Comparison of ENCODE assay signal across 30 mouse cellular contexts in genomic region chr17:27578487-27578886, GRCm38 (mm10). TPM values are rescaled to one million over a fixed set of nuclear protein-coding genes. Genes with fewer than 3 reads are reported as not detected.
DNase-seq lines count a peak whose midpoint lies in the region; ATAC-seq and TF ChIP-seq lines count a peak whose summit lies in the region.
"Had no signal": no experiment of that assay in that cellular context is flagged by ENCODE, and none has a peak within 500 bp of the region (broad histone marks: within the 10 kb centered on the region; RNA-seq: fewer than 3 reads in every experiment).

No protein-coding gene starts in this region.

- no peak overlapping the region for H3K9ac ChIP-seq in forebrain, embryonic 15.5 days (replicated peaks)
- no peak overlapping the region for H3K9ac ChIP-seq in forebrain, embryonic 12.5 days
- H3K9ac ChIP-seq in hindbrain, embryonic 16.5 days (ENCODE audit: low read depth, low read length), result no peak overlapping the region
- no peak overlapping the region for H3K9ac ChIP-seq in hindbrain, embryonic 11.5 days (ENCODE audit: low read depth, low read length)
- H3K9ac ChIP-seq: heart, embryonic 13.5 days; hindbrain, embryonic 12.5 days; limb, embryonic 13.5 days; liver, embryonic 13.5 days; lung, embryonic 14.5 days had no signal

- H3K36me3 ChIP-seq in forebrain, embryonic 15.5 days, result peaks cover 56% of the 10 kb centered on the region
- H3K36me3 ChIP-seq in forebrain, embryonic 12.5 days (replicated peaks), result peaks cover 91% of the 10 kb centered on the region
- peaks cover 42% of the 10 kb centered on the region for H3K36me3 ChIP-seq in hindbrain, embryonic 16.5 days (ENCODE audit: control insufficient read depth, insufficient read depth, low read length)
- H3K36me3 ChIP-seq in hindbrain, embryonic 11.5 days (ENCODE audit: control insufficient read depth, insufficient read depth, low read length), result peaks cover 9% of the 10 kb centered on the region

- DNase-seq in hindbrain, embryonic 11.5 days (ENCODE audit: low spot score), result no peak
- DNase-seq in left cerebral cortex, postnatal 4 days, result peak; percentile 59
- DNase-seq in left cerebral cortex, adult 9 months (ENCODE audit: low spot score in 2 of 2), result no peak
- DNase-seq: adrenal gland, postnatal 36 days; B cell, adult 2 months; cerebellum, adult 11 months; heart, postnatal 14 days; liver, embryonic 13.5 days; lung, embryonic 14.5 days; right cerebral cortex, postnatal 14 days; thymus, adult 2 months had no signal

- intact Hi-C loops in left cerebral cortex, postnatal 4 days (cut with DNase I), result no loop called here

- H3K4me3 ChIP-seq in forebrain, embryonic 15.5 days, result no peak overlapping the region
- H3K4me3 ChIP-seq in forebrain, embryonic 12.5 days (replicated peaks), result no peak overlapping the region
- no peak overlapping the region for H3K4me3 ChIP-seq in hindbrain, embryonic 16.5 days (ENCODE audit: low read length)
- H3K4me3 ChIP-seq in hindbrain, embryonic 11.5 days (ENCODE audit: low read depth, low read length), result no peak overlapping the region
- no peak overlapping the region for H3K4me3 ChIP-seq in olfactory bulb, adult 2 months (ENCODE audit: insufficient read depth, low read depth, low read length)
- H3K4me3 ChIP-seq: heart, embryonic 13.5 days; hindbrain, embryonic 12.5 days; limb, embryonic 13.5 days; liver, embryonic 13.5 days had no signal

- no peaks in the 10 kb centered on the region for H3K27me3 ChIP-seq in forebrain, embryonic 15.5 days
- H3K27me3 ChIP-seq in forebrain, embryonic 12.5 days, result no peaks in the 10 kb centered on the region
- no peaks in the 10 kb centered on the region for H3K27me3 ChIP-seq in hindbrain, embryonic 16.5 days (replicated peaks; ENCODE audit: control insufficient read depth, insufficient read depth, low read length)
- no peaks in the 10 kb centered on the region for H3K27me3 ChIP-seq in hindbrain, embryonic 11.5 days (ENCODE audit: control insufficient read depth, insufficient read depth, low read length)
- H3K27me3 ChIP-seq: CH12.LX; heart, embryonic 13.5 days; hindbrain, embryonic 12.5 days; limb, embryonic 13.5 days; liver, embryonic 13.5 days; Patski had no signal

- peak overlapping the region; percentile 63; the same call in 1 of the 2 replicates for H3K27ac ChIP-seq in forebrain, embryonic 15.5 days (replicated peaks)
- H3K27ac ChIP-seq in forebrain, embryonic 12.5 days, result no peak overlapping the region
- H3K27ac ChIP-seq in hindbrain, embryonic 16.5 days (ENCODE audit: low read depth, low read length), result peak overlapping the region; percentile 40
- no peak overlapping the region for H3K27ac ChIP-seq in hindbrain, embryonic 11.5 days (ENCODE audit: low read depth, low read length)
- peak overlapping the region; percentile 41; the same call in 1 of the 2 replicates for H3K27ac ChIP-seq in olfactory bulb, adult 2 months (ENCODE audit: insufficient read depth, low read depth, low read length)
- H3K27ac ChIP-seq: heart, embryonic 13.5 days; hindbrain, embryonic 12.5 days; limb, embryonic 13.5 days; liver, embryonic 13.5 days; stomach, postnatal 0 days had no signal

- no peak overlapping the region for H3K4me2 ChIP-seq in forebrain, embryonic 15.5 days (replicated peaks)
- H3K4me2 ChIP-seq in forebrain, embryonic 12.5 days, result no peak overlapping the region
- no peak overlapping the region for H3K4me2 ChIP-seq in hindbrain, embryonic 16.5 days (ENCODE audit: low read length)
- H3K4me2 ChIP-seq in hindbrain, embryonic 11.5 days (replicated peaks; ENCODE audit: low read depth, low read length), result no peak overlapping the region
- H3K4me2 ChIP-seq: heart, embryonic 13.5 days; hindbrain, embryonic 12.5 days; limb, embryonic 13.5 days; liver, embryonic 13.5 days; lung, embryonic 14.5 days had no signal

- no peak for TF ChIP-seq POLR2A in olfactory bulb, adult 2 months (IDR thresholded peaks at IDR 0.05; ENCODE audit: insufficient read depth, low read depth, low read length)

- WGBS in forebrain, embryonic 15.5 days, result 81% methylated on average over 10 of the region's 10 CpGs
- 92% methylated on average over 10 of the region's 10 CpGs for WGBS in forebrain, embryonic 12.5 days
- WGBS in hindbrain, embryonic 16.5 days, result 82% methylated on average over 10 of the region's 10 CpGs
- WGBS in hindbrain, embryonic 11.5 days, result 95% methylated on average over 10 of the region's 10 CpGs
- WGBS in olfactory bulb, adult 2 months, result 74% methylated on average over 10 of the region's 10 CpGs

- no peaks in the 10 kb centered on the region for H3K9me3 ChIP-seq in forebrain, embryonic 15.5 days
- no peaks in the 10 kb centered on the region for H3K9me3 ChIP-seq in forebrain, embryonic 12.5 days
- H3K9me3 ChIP-seq in hindbrain, embryonic 16.5 days (ENCODE audit: control insufficient read depth, low read length), result no peaks in the 10 kb centered on the region
- no peaks in the 10 kb centered on the region for H3K9me3 ChIP-seq in hindbrain, embryonic 11.5 days (ENCODE audit: control insufficient read depth, low read length)
- H3K9me3 ChIP-seq: G1E; heart, embryonic 13.5 days; hindbrain, embryonic 12.5 days; limb, embryonic 13.5 days; liver, embryonic 13.5 days had no signal

- TF ChIP-seq CTCF in olfactory bulb, adult 2 months (IDR thresholded peaks at IDR 0.05; ENCODE audit: insufficient read depth, low read depth, low read length), result no peak

- peaks cover 14% of the 10 kb centered on the region for H3K4me1 ChIP-seq in forebrain, embryonic 15.5 days
- no peaks in the 10 kb centered on the region for H3K4me1 ChIP-seq in forebrain, embryonic 12.5 days
- H3K4me1 ChIP-seq in hindbrain, embryonic 16.5 days (ENCODE audit: control insufficient read depth, insufficient read depth, low read depth, low read length), result peaks cover 2% of the 10 kb centered on the region; the same call in 1 of the 2 replicates
- no peaks in the 10 kb centered on the region for H3K4me1 ChIP-seq in hindbrain, embryonic 11.5 days (replicated peaks; ENCODE audit: control insufficient read depth, insufficient read depth, low read length)
- peaks cover 36% of the 10 kb centered on the region for H3K4me1 ChIP-seq in olfactory bulb, adult 2 months (ENCODE audit: control insufficient read depth, insufficient read depth, low read length)
- H3K4me1 ChIP-seq: hindbrain, embryonic 12.5 days had no signal

- ATAC-seq in forebrain, embryonic 15.5 days (replicated peaks), result no peak
- ATAC-seq in forebrain, embryonic 12.5 days (ENCODE audit: low FRiP score), result no peak
- peak; percentile 32; the same call in 1 of the 2 replicates for ATAC-seq in hindbrain, embryonic 16.5 days
- no peak for ATAC-seq in hindbrain, embryonic 11.5 days (ENCODE audit: low FRiP score)
- ATAC-seq: intestine, embryonic 16.5 days; Patski had no signal

RNA-seq across cellular contexts. Expression of gene AI413582, which starts 12.9 kb away (rescaled TPM):
- 34.8 and 37.4 TPM in 2 replicates for polyA plus RNA-seq in forebrain, embryonic 15.5 days (2015; fragmentation: Nextera tagmentation; extraction: Ambion mirVana)
- polyA plus RNA-seq in forebrain, embryonic 12.5 days (2016; fragmentation: Nextera tagmentation; extraction: Ambion mirVana), result 14.0 and 16.6 TPM in 2 replicates
- polyA plus RNA-seq in hindbrain, embryonic 16.5 days (2015; fragmentation: Nextera tagmentation; extraction: Ambion mirVana), result 77.2 and 83.3 TPM in 2 replicates
- polyA plus RNA-seq in hindbrain, embryonic 11.5 days (2014; fragmentation: Nextera tagmentation; extraction: Ambion mirVana), result 17.1 and 19.0 TPM in 2 replicates
- 10 to 100 TPM; 61.2 to 61.6 TPM for total RNA-seq in left cerebral cortex, postnatal 4 days (2021)
- polyA plus RNA-seq in olfactory bulb, adult 2 months (2012; ENCODE audit: insufficient read depth, insufficient read length, low replicate concordance, missing spikeins), result not detected in 2 replicates

RNA-seq across cellular contexts. Expression of gene Hmga1, which starts 22.2 kb away (rescaled TPM):
- polyA plus RNA-seq in forebrain, embryonic 15.5 days (2015; fragmentation: Nextera tagmentation; extraction: Ambion mirVana), result 106 and 121 TPM in 2 replicates
- polyA plus RNA-seq in forebrain, embryonic 12.5 days (2016; fragmentation: Nextera tagmentation; extraction: Ambion mirVana), result 214 and 228 TPM in 2 replicates
- polyA plus RNA-seq in hindbrain, embryonic 16.5 days (2015; fragmentation: Nextera tagmentation; extraction: Ambion mirVana), result 144 and 155 TPM in 2 replicates
- 305 and 319 TPM in 2 replicates for polyA plus RNA-seq in hindbrain, embryonic 11.5 days (2014; fragmentation: Nextera tagmentation; extraction: Ambion mirVana)
- total RNA-seq in left cerebral cortex, postnatal 4 days (2021), result 10 to 100 TPM; 43.6 to 45.5 TPM
- polyA plus RNA-seq in olfactory bulb, adult 2 months (2012; ENCODE audit: insufficient read depth, insufficient read length, low replicate concordance, missing spikeins), result not detected in 2 replicates

RNA-seq across cellular contexts. Expression of gene Nudt3, which starts 44.8 kb away (rescaled TPM):
- 273 and 295 TPM in 2 replicates for polyA plus RNA-seq in forebrain, embryonic 15.5 days (2015; fragmentation: Nextera tagmentation; extraction: Ambion mirVana)
- polyA plus RNA-seq in forebrain, embryonic 12.5 days (2016; fragmentation: Nextera tagmentation; extraction: Ambion mirVana), result 170 and 178 TPM in 2 replicates
- 253 and 269 TPM in 2 replicates for polyA plus RNA-seq in hindbrain, embryonic 16.5 days (2015; fragmentation: Nextera tagmentation; extraction: Ambion mirVana)
- 53.3 and 61.2 TPM in 2 replicates for polyA plus RNA-seq in hindbrain, embryonic 11.5 days (2014; fragmentation: Nextera tagmentation; extraction: Ambion mirVana)
- 100 to 1,000 TPM; 506 to 527 TPM for total RNA-seq in left cerebral cortex, postnatal 4 days (2021)
- 554 TPM in 1 of 2 replicates, not detected in the other for polyA plus RNA-seq in olfactory bulb, adult 2 months (2012; ENCODE audit: insufficient read depth, insufficient read length, low replicate concordance, missing spikeins)

RNA-seq across cellular contexts. Expression of gene RPS10-NUDT3, which starts 56.5 kb away (rescaled TPM):
- not detected in 2 replicates for polyA plus RNA-seq in forebrain, embryonic 15.5 days (2015; fragmentation: Nextera tagmentation; extraction: Ambion mirVana)
- polyA plus RNA-seq in forebrain, embryonic 12.5 days (2016; fragmentation: Nextera tagmentation; extraction: Ambion mirVana), result not detected in 2 replicates
- not detected in 2 replicates for polyA plus RNA-seq in hindbrain, embryonic 16.5 days (2015; fragmentation: Nextera tagmentation; extraction: Ambion mirVana)
- not detected in 2 replicates for polyA plus RNA-seq in hindbrain, embryonic 11.5 days (2014; fragmentation: Nextera tagmentation; extraction: Ambion mirVana)
- total RNA-seq in left cerebral cortex, postnatal 4 days (2021), result not detected
- not detected in 2 replicates for polyA plus RNA-seq in olfactory bulb, adult 2 months (2012; ENCODE audit: insufficient read depth, insufficient read length, low replicate concordance, missing spikeins)
- total RNA-seq: adrenal gland, adult 18-20 months; adrenal gland, postnatal 36 days; CH12.LX; G1E; heart, postnatal 14 days; layer of hippocampus, postnatal 36 days; left cerebral cortex, postnatal 14 days; megakaryocyte, adult 5-6 weeks had no signal
- polyA plus RNA-seq: G1E; gonadal fat pad, adult 2 months; heart, embryonic 13.5 days; hindbrain, embryonic 12.5 days; intestine, embryonic 16.5 days; kidney, embryonic 16.5 days; large intestine, adult 2 months; limb, embryonic 13.5 days; liver, embryonic 13.5 days; lung, embryonic 14.5 days; stomach, postnatal 0 days; thymus, adult 2 months had no signal

RNA-seq across cellular contexts. Expression of gene Grm4, which starts 57.3 kb away (rescaled TPM):
- polyA plus RNA-seq in forebrain, embryonic 15.5 days (2015; fragmentation: Nextera tagmentation; extraction: Ambion mirVana), result 2.4 and 3.0 TPM in 2 replicates
- polyA plus RNA-seq in forebrain, embryonic 12.5 days (2016; fragmentation: Nextera tagmentation; extraction: Ambion mirVana), result 2.4 TPM in 2 replicates
- 9.3 and 10.0 TPM in 2 replicates for polyA plus RNA-seq in hindbrain, embryonic 16.5 days (2015; fragmentation: Nextera tagmentation; extraction: Ambion mirVana)
- 2.5 and 3.6 TPM in 2 replicates for polyA plus RNA-seq in hindbrain, embryonic 11.5 days (2014; fragmentation: Nextera tagmentation; extraction: Ambion mirVana)
- 10 to 100 TPM; 14.4 to 18.2 TPM for total RNA-seq in left cerebral cortex, postnatal 4 days (2021)
- polyA plus RNA-seq in olfactory bulb, adult 2 months (2012; ENCODE audit: insufficient read depth, insufficient read length, low replicate concordance, missing spikeins), result not detected in 2 replicates
- total RNA-seq: CH12.LX; megakaryocyte, adult 5-6 weeks had no signal
- polyA plus RNA-seq: G1E; liver, embryonic 13.5 days had no signal

Comparison
In these comparisons a context has a peak if more than half of its experiments do, and no peak if none do; other contexts are left out.
1. H3K27ac ChIP-seq: peak in forebrain, embryonic 15.5 days (single experiment), hindbrain, embryonic 16.5 days (single experiment) and olfactory bulb, adult 2 months (single experiment); none in forebrain, embryonic 12.5 days (single experiment) and hindbrain, embryonic 11.5 days (single experiment).
2. RNA of gene AI413582, which starts 12.9 kb away (polyA plus RNA-seq): 77.2 to 83.3 TPM in hindbrain, embryonic 16.5 days, 34.8 to 37.4 TPM in forebrain, embryonic 15.5 days, 17.1 to 19.0 TPM in hindbrain, embryonic 11.5 days and 14.0 to 16.6 TPM in forebrain, embryonic 12.5 days; not detected in olfactory bulb, adult 2 months; every median in the first group is over 10 times any median in the second.